Comparison of ENCODE assay signal across 29 mouse cellular contexts in genomic region chr9:93297332-93297731, GRCm38 (mm10).
DNase-seq lines count a peak whose midpoint lies in the region; ATAC-seq and TF ChIP-seq lines count a peak whose summit lies in the region.
"Had no signal": no experiment of that assay in that cellular context is flagged by ENCODE, and none has a peak within 500 bp of the region (broad histone marks: within the 10 kb centered on the region; RNA-seq: fewer than 3 reads in every experiment).

No protein-coding gene starts in this region.

- DNase-seq in frontal cortex, postnatal 36 days (ENCODE audit: low spot score in 2 of 2), result no peak
- peak; percentile 2 for DNase-seq in ES-E14 (ENCODE audit: low read depth, low spot score)
- DNase-seq in brain, adult 2 months (ENCODE audit: low read depth, low spot score), result peak; percentile 56
- no peak for DNase-seq in left cerebral cortex, adult 18-20 months (ENCODE audit: low spot score in 2 of 2)
- DNase-seq in testis, postnatal 10 days (ENCODE audit: low spot score), result no peak
- DNase-seq: adrenal gland, adult 8-10 months; adrenal gland, postnatal 25 days; B cell, adult 2 months; cerebellum, adult 11-12 months; cerebellum, adult 8-10 months; cerebellum, postnatal 10 days; cerebellum, postnatal 36 days; embryo, embryonic 11 days; gastrocnemius, postnatal 14 days; heart, adult 11 months; kidney, adult 11 months had no signal

- H3K9me3 ChIP-seq in ES-E14 (ENCODE audit: control insufficient read depth, insufficient read depth, low read depth, low read length), result no peaks in the 10 kb centered on the region
- H3K9me3 ChIP-seq: embryonic facial prominence, embryonic 10.5 days; embryonic facial prominence, embryonic 13.5 days; forebrain, embryonic 12.5 days; G1E; hindbrain, embryonic 12.5 days; hindbrain, embryonic 15.5 days; intestine, embryonic 15.5 days had no signal

- H3K27ac ChIP-seq in ES-E14 (ENCODE audit: insufficient read depth, low read depth, low read length, poor library complexity, severe bottlenecking), result no peak overlapping the region
- H3K27ac ChIP-seq: embryonic facial prominence, embryonic 10.5 days; embryonic facial prominence, embryonic 13.5 days; forebrain, embryonic 12.5 days; hindbrain, embryonic 12.5 days; hindbrain, embryonic 15.5 days; intestine, embryonic 15.5 days had no signal

- H3K9ac ChIP-seq in ES-E14 (ENCODE audit: insufficient read depth, low read depth, low read length, poor library complexity, severe bottlenecking), result no peak overlapping the region
- H3K9ac ChIP-seq: embryonic facial prominence, embryonic 13.5 days; forebrain, embryonic 12.5 days; hindbrain, embryonic 12.5 days; hindbrain, embryonic 15.5 days; intestine, embryonic 15.5 days had no signal

- no peak overlapping the region for H3K4me3 ChIP-seq in ES-E14 (ENCODE audit: insufficient read depth in 1 of 2, low read depth in 1 of 2, low read length in 2 of 2, poor library complexity in 1 of 2, severe bottlenecking in 1 of 2)
- H3K4me3 ChIP-seq: embryonic facial prominence, embryonic 10.5 days; embryonic facial prominence, embryonic 13.5 days; erythroblast, embryonic 14.5 days; forebrain, embryonic 12.5 days; hindbrain, embryonic 12.5 days; hindbrain, embryonic 15.5 days; intestine, embryonic 15.5 days had no signal

- in situ Hi-C loops in ES-E14 (cut with MboI; ENCODE audit: low sequenced_read_pairs in 2 of 2, unreplicated experiment in 2 of 2), result no loop called here

- H3K4me1 ChIP-seq in ES-E14 (ENCODE audit: control insufficient read depth in 2 of 2, insufficient read depth in 2 of 2, low read length in 2 of 2, poor library complexity in 1 of 2), result 0 out of 4 replicates have a peak, but pooled peaks cover 0 to 2% of the 10 kb centered on the region in 2 experiments
- H3K4me1 ChIP-seq: embryonic facial prominence, embryonic 10.5 days; embryonic facial prominence, embryonic 13.5 days; forebrain, embryonic 12.5 days; hindbrain, embryonic 12.5 days; hindbrain, embryonic 15.5 days; intestine, embryonic 15.5 days had no signal

- ATAC-seq in frontal cortex, adult (ENCODE audit: low TSS enrichment), result peak; percentile 47; the same call in 1 of the 2 replicates
- ATAC-seq in CD4-positive, CD25-positive, alpha-beta regulatory T cell, adult 4 months, result no peak
- ATAC-seq: activated CD4-positive, CD25-positive, alpha-beta regulatory T cell, adult 4 months; forebrain, embryonic 16.5 days; intestine, embryonic 15.5 days; Patski had no signal

- no peaks in the 10 kb centered on the region for H3K36me3 ChIP-seq in ES-E14 (ENCODE audit: control insufficient read depth, insufficient read depth, low read length, poor library complexity, severe bottlenecking)
- H3K36me3 ChIP-seq: embryonic facial prominence, embryonic 10.5 days; embryonic facial prominence, embryonic 13.5 days; forebrain, embryonic 12.5 days; G1E; hindbrain, embryonic 12.5 days; hindbrain, embryonic 15.5 days; intestine, embryonic 15.5 days had no signal

TF ChIP-seq in ES-E14, 5 proteins besides CTCF, POLR2A, EP300 and RAD21:
- TF ChIP-seq ZNF384 (IDR thresholded peaks at IDR 0.05; ENCODE audit: low read depth, low read length) (no peak), MAFK (IDR thresholded peaks at IDR 0.05; ENCODE audit: insufficient read depth, low read depth, low read length) (no peak), HCFC1 (IDR thresholded peaks at IDR 0.05; ENCODE audit: borderline replicate concordance, insufficient read depth, low read length) (no peak), CHD2 (IDR thresholded peaks at IDR 0.05; ENCODE audit: low read depth, low read length) (no peak), ZC3H11A (IDR thresholded peaks at IDR 0.05; ENCODE audit: borderline replicate concordance, low read depth, low read length) (no peak)

Comparison
In these comparisons a context has a peak if more than half of its experiments do, and no peak if none do; other contexts are left out.
1. DNase-seq: peak in ES-E14 (single experiment) and brain, adult 2 months (single experiment); none in frontal cortex, postnatal 36 days (0 of 2), left cerebral cortex, adult 18-20 months (0 of 2) and testis, postnatal 10 days (single experiment).